Mouse (Mus musculus) heart, adult 2 months (tissue): Measurements from ENCODE around the gene Slc16a9. TPM values are rescaled to one million over a fixed set of nuclear protein-coding genes. Genes with fewer than 3 reads are reported as not detected.

Source experiments
- DNase-seq, 2 experiments: peaks; one replicate each; pipeline ENCODE4 v3.0.0; 2021
- H3K27ac ChIP-seq: fragments of 200-600 bp; 2 replicates; pipeline ENCODE4 v1.8.1; 2022
- H3K27me3 ChIP-seq: fragments of 200-500 bp; 2 replicates; pipeline ENCODE4 v1.6.1; 2012; ENCODE audit warnings: mild to moderate bottlenecking, low read length, inconsistent platforms, mixed read lengths; ENCODE audit not compliant: control insufficient read depth, insufficient read depth
- H3K36me3 ChIP-seq: fragments of 200-500 bp; 2 replicates; pipeline ENCODE4 v1.6.1; 2012; ENCODE audit warnings: low read length, inconsistent platforms; ENCODE audit not compliant: control insufficient read depth, insufficient read depth
- H3K4me1 ChIP-seq: fragments of 200-500 bp; 2 replicates; pipeline ENCODE4 v1.6.1; 2011; ENCODE audit warnings: low read length; ENCODE audit not compliant: control insufficient read depth, insufficient read depth
- H3K4me3 ChIP-seq: fragments of 200-600 bp; 2 replicates; pipeline ENCODE4 v1.8.1; 2022
- H3K79me2 ChIP-seq: fragments of 200-500 bp; replicated peaks from 2 replicates; pipeline ENCODE4 v1.6.1; 2012; ENCODE audit warnings: mild to moderate bottlenecking, inconsistent platforms, low read length, moderate library complexity, mixed read lengths; ENCODE audit not compliant: control insufficient read depth, insufficient read depth
- H3K9ac ChIP-seq: fragments of 200-500 bp; 2 replicates; pipeline ENCODE4 v1.6.1; 2012; ENCODE audit warnings: low read depth, mild to moderate bottlenecking, control low read depth, inconsistent platforms, low read length, mixed read lengths
- CTCF ChIP-seq: fragments of 200-600 bp; IDR thresholded peaks from 2 replicates; pipeline ENCODE4 v1.8.1; 2022; ENCODE audit warnings: antibody characterized with exemption, mild to moderate bottlenecking, moderate library complexity
- EP300 ChIP-seq: fragments of 200-500 bp; IDR thresholded peaks from 2 replicates; pipeline ENCODE4 v1.6.1; 2011; ENCODE audit warnings: low read depth, low read length, control low read depth; ENCODE audit not compliant: insufficient read depth
- POLR2A ChIP-seq: fragments of 200-500 bp; IDR thresholded peaks from 2 replicates; pipeline ENCODE4 v1.6.1; 2011; ENCODE audit warnings: mild to moderate bottlenecking, low read depth, low read length, control low read depth; ENCODE audit not compliant: insufficient read depth
- WGBS: fragments of 180-500 bp; shearing (Covaris S2); methylation state at CpG from one replicate; pipeline ENCODE4 v1.1.7; 2018; 5-methylcytosine and 5-hydroxymethylcytosine counted together
- intact Hi-C: fragments of 180-260 bp; cut with DNase I; formaldehyde crosslinking; loops from one replicate; pipeline ENCODE4 v1.15.1; 2025
- polyA plus RNA-seq: library from polyadenylated mRNA; depleted of rRNA; stranded (reverse); fragments of >200 nt; gene quantifications from 2 replicates; pipeline ENCODE4 v1.2.3, GENCODE M21; 2012
- total RNA-seq, 2 experiments: library from RNA; stranded (reverse); gene quantifications; 2 replicates each; pipeline ENCODE4 v1.2.3; 2021

Gene Slc16a9
- total and polyA plus RNA-seq, 3 experiments: 3.1 to 4.6 (median 3.2) TPM

DNA sequence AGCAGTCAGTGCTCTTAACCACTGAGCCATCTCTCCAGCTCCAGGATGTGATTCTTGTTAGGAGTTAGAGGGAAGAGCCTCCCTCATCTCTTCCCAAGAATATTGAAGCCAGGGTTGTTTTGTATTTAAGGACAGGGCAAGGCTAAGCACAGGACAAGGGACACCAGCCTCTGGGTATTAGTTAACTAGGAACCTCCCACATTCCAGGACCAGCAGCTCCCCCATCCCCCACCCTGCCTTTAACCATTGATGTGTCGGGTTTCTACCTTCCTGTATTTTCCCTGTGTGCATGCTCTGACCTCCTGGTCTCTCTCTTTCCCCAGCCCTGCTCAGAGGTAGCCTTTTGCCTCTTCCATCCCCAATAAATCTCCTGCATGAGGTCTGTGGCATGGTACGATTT, 56.3 kb downstream of the Slc16a9 start:
- H3K27ac ChIP-seq: no peak overlapping the region
- no peaks in the 10 kb centered on the region for H3K79me2 ChIP-seq
- 64% methylated on average over 2 of the region's 2 CpGs for WGBS
- TF ChIP-seq POLR2A (no peak), EP300 (no peak), CTCF (no peak)
- no peak for DNase-seq
- H3K36me3 ChIP-seq: no peaks in the 10 kb centered on the region
- H3K9ac ChIP-seq: no peak overlapping the region
- peaks cover 3% of the 10 kb centered on the region for H3K4me1 ChIP-seq
- H3K27me3 ChIP-seq: no peaks in the 10 kb centered on the region
- no peak overlapping the region for H3K4me3 ChIP-seq
- intact Hi-C loops: no loop called here

DNA sequence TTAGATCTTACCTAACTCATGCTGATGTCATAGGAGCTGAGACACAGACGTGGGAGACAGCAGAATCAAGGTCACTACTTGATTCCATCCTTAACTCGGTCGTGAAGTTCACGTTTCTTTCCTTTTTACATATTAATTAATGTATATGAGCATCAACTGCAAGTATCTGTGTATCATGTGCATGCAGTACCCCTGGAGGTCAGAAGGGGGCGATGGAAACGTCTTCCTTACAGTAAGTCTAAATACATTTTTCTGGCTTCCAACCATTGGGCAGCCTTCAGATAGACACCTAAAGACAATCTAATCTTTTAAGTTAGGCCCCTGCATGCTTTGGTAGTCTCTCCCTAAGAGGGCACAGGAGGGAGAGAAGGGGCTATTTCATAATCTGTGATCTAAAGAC, 58.3 kb downstream of the Slc16a9 start:
- Histone ChIP-seq H3K27me3 (no peaks in the 10 kb centered on the region), H3K4me3 (no peak overlapping the region), H3K4me1 (peaks cover 2% of the 10 kb centered on the region; the same call in 1 of the 2 replicates), H3K79me2 (no peaks in the 10 kb centered on the region), H3K9ac (no peak overlapping the region), H3K27ac (no peak overlapping the region), H3K36me3 (no peaks in the 10 kb centered on the region)
- TF ChIP-seq POLR2A (no peak), CTCF (peak; percentile 55)
- 81% methylated on average over 6 of the region's 6 CpGs for WGBS
- intact Hi-C loops: no loop called here
- DNase-seq: no peak

DNA sequence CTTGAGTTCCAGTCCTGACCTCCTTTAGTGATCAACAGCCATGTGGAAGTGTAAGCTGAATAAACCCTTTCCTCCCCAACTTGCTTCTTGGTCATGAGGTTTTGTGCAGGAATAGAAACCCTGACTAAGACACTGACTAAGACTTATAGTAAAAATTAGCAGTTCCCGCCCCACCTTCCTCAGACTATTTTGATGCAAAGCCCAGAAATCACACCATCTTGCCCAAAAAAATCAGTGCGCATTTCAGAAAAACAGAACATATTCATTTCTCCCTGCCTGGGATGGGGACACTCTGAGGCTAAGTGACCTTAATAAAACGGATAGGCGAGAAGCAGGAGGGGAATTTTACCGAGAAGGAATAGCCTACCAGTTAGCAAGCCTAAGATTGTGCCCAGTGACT, 60.8 kb downstream of the Slc16a9 start:
- no peaks in the 10 kb centered on the region for H3K36me3 ChIP-seq
- H3K79me2 ChIP-seq: no peaks in the 10 kb centered on the region

DNA sequence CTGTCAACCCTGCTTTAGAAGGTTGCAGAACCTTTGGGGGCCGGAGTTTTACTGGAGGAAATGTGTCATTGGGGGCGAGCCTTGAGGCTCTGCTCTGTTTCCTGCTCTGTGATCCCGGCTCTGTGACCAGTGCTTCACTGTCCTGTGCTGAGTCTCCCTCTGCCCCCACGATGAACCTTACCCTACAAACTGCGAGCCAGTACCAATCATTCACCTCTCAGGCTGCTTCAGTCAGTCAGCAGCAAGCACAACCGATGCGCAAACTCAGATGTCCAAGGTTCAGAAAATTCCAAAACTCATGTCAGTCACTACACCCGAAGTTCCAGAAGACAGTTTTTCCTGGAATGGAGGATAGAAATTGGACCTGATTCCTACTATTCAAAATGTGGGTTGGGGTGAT, 64.5 kb downstream of the Slc16a9 start:
- Histone ChIP-seq H3K4me1 (no peaks in the 10 kb centered on the region), H3K27ac (no peak overlapping the region), H3K4me3 (no peak overlapping the region), H3K36me3 (no peaks in the 10 kb centered on the region), H3K27me3 (no peaks in the 10 kb centered on the region), H3K9ac (no peak overlapping the region), H3K79me2 (no peaks in the 10 kb centered on the region)
- WGBS: 74% methylated on average over 8 of the region's 8 CpGs
- no peak for DNase-seq
- TF ChIP-seq POLR2A (no peak), CTCF (no peak), EP300 (no peak)
- intact Hi-C loops: no loop called here

More for the DNA sequence above, 60.8 kb downstream of the Slc16a9 start:
- Histone ChIP-seq H3K27me3 (no peaks in the 10 kb centered on the region), H3K27ac (no peak overlapping the region), H3K4me3 (no peak overlapping the region), H3K9ac (no peak overlapping the region), H3K4me1 (no peaks in the 10 kb centered on the region)
- intact Hi-C loops: no loop called here
- TF ChIP-seq CTCF: no peak
- no peak for TF ChIP-seq POLR2A
- no peak for TF ChIP-seq EP300
- DNase-seq: no peak
- whole genome bisulfite sequencing: 78% methylated on average over 5 of the region's 5 CpGs

GRCm38 (mm10) chr10:70310646-70311045, 65.7 kb downstream of the Slc16a9 start:
- Histone ChIP-seq H3K27ac (no peak overlapping the region), H3K9ac (no peak overlapping the region), H3K79me2 (no peaks in the 10 kb centered on the region), H3K4me1 (no peaks in the 10 kb centered on the region), H3K36me3 (no peaks in the 10 kb centered on the region), H3K4me3 (no peak overlapping the region), H3K27me3 (no peaks in the 10 kb centered on the region)
- TF ChIP-seq CTCF (no peak), EP300 (no peak), POLR2A (no peak)
- intact Hi-C loops: no loop called here
- 66% methylated on average over 5 of the region's 5 CpGs for WGBS
- no peak for DNase-seq

GRCm38 (mm10) chr10:70315895-70316294, 71.0 kb downstream of the Slc16a9 start:
- H3K4me3 ChIP-seq: no peak overlapping the region
- no peaks in the 10 kb centered on the region for H3K79me2 ChIP-seq
- H3K9ac ChIP-seq: no peak overlapping the region
- no peak overlapping the region for H3K27ac ChIP-seq
- H3K27me3 ChIP-seq: no peaks in the 10 kb centered on the region
- H3K4me1 ChIP-seq: no peaks in the 10 kb centered on the region
- no peak for DNase-seq
- 68% methylated on average over 6 of the region's 6 CpGs for WGBS
- intact Hi-C loops: loop anchor here (5.0 kb wide), 3 partner anchors 191 to 901 kb away; no protein-coding TSS in a partner anchor
- no peaks in the 10 kb centered on the region for H3K36me3 ChIP-seq
- no peak for TF ChIP-seq POLR2A
- no peak for TF ChIP-seq EP300
- no peak for TF ChIP-seq CTCF
